Mouse (Mus musculus): ENCODE measurements around the gene Ldhd.

Gene Ldhd

DNA sequence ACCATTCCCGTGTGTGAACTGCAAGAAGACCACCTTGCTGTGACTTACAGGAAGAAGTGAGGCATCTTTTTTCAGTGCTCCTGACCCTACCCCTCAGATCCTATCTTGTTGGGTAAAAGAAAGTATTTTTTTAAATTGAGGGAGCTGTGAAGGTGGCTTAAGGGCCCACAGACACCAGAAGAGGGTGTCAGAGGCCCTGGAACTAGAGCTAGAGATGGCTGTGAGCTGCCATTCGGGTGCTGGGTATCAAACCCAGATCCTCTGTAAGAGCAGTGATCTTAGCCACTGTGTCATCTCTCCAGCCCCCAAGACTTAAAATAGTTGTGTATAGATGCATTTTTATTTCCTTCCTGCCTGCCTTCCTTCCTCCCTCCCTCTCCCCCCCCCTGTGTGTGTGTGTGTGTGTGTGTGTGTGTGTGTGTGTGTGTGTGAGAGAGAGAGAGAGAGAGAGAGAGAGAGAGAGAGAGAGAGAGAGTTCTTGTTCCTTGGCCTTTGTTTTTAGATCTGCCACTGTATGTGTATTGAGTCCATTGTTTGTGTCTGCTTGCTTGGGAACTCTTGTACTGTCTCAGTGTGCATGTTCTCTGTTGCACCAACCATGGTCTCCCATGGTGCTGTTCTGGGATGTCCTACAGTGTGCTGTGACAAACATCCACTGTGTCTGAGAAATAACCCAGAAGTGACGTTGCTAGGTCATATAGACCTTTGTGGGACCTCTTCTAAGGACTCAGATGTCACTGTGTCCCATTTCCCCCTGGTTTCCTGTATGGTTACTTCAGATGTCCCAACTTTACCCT, 35.9 kb downstream of the Ldhd start:
- DNase-seq: no peak

DNA sequence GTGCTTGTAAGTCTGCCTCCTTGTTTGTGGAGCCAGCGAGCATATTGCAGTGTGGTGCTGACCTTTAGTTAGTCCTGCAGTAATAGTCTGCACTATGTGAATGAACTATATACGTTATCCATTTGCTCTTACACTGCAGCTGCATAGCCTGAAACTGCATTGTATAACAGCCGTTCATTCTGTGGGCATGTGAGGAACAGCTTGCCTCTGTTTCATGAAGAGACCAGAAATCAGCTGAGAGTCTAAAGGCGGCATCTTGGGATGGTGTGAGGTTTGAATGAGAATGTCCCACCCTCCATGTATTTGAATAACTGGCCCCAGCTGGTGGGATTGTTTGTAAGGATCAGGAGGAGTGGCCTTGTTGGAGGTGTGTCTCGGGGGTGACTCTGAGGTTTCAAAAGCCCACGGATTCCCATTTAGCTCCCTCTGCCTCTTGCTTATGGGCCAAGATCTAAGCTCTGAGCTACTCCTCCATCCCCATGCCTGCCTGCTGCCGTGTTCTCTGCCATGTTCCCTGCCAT, 37.7 kb downstream of the Ldhd start:
- DNase-seq: no peak

GRCm38 (mm10) chr8:111591176-111591575, 39.0 kb downstream of the Ldhd start:
- no peak for DNase-seq

DNA sequence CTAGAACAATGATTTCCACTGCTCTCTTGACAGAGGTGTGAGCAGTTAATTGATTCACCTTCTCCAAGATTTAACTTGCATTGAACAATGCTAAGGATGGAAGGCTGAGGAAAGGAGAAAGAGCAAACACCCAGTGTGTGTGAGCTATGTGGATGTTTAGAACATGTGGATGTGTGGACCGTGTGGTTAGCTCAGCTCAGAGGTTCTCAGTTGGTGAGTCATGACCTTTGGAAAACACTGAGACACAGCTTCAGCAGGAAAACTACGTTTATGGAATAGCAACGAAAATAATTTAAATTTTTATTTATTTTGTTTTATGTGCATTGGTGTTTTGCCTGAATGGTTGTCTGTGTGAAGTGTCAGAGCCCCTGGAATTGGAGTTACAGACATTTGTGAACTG, 40.0 kb downstream of the Ldhd start:
- no peak for DNase-seq

DNA sequence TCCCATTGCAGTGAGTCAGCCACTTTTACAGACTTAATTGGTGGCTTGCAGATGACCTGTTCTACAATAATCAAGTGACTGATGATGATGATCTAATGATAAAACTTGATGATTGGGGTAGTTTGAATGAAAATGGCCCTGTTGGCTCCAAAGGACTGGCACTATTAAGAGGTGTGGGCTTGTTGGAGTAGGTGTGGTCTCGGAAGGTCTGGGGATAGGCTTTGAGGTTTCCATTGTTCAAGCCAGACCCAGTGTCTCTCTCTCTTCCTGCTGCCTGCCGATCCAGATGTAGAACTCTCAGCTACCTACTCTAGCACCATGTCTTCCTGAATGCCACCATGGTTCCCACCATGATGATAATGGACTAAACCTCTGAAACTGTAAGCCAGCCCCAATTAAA, 41.8 kb downstream of the Ldhd start:
- no peak for DNase-seq

DNA sequence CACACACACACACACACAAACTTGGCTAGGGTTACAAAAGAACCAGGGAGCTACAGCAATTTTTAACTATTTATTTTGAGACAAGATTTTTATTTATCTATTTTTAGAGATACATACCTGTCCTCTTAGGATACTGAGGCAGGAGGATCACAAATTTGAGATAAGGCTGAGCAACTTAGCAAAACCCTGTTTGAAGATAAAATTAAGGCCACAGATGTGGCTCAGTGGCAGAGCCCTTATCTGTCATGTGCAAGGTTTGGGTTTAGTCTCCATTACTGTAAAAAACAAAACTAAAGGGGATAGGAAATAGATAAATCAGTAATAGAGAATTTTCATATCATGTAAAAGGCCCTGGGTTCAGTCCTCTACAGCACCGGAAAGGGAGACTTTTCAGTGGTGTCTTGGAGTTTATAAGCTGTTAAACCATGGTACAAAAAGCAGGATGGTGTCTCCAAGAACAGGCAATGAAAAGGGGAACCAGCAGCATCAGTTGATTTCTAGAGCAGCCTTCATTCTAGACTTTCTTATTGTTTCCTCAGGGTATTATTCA, 42.6 kb downstream of the Ldhd start:
- no peak for DNase-seq

GRCm38 (mm10) chr8:111584946-111585345, 45.2 kb downstream of the Ldhd start:
- no peak for DNase-seq

GRCm38 (mm10) chr8:111582386-111582785, 47.8 kb downstream of the Ldhd start:
- no peak for DNase-seq

- DNase-seq: peak; percentile 55
These were observed 49.9 kb downstream of the Ldhd start for GRCm38 (mm10) chr8:111580306-111580705.

DNA sequence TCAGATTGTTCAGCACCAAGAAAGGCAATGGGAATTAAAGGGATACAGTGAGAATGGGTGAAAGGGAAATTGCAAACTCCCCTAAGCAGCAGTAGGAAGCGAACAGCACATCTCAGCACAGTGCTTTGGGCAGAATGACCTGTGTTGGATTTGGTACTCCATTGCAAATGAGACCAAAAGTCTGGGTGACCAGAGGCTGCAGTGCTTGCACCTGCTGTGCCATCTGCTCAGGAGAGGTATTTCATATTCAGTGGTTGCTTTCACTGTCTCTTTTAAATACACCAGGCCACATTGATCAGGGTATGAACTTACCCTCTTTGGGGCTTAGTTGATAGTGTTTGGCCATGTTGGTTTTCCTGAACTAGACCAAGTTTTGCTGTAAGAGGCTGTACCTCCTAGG, 50.9 kb downstream of the Ldhd start:
- DNase-seq: no peak

- no peak for DNase-seq
These were observed 52.2 kb downstream of the Ldhd start for GRCm38 (mm10) chr8:111577880-111578533.

GRCm38 (mm10) chr8:111576501-111576900, 53.7 kb downstream of the Ldhd start:
- DNase-seq: no peak

- DNase-seq: no peak
These were observed 54.7 kb downstream of the Ldhd start for GRCm38 (mm10) chr8:111575492-111575891.

- DNase-seq: no peak
These were observed 56.2 kb downstream of the Ldhd start for GRCm38 (mm10) chr8:111574016-111574415.
